Mouse (Mus musculus): ENCODE measurements around the gene Cldn34c3. TPM values are rescaled to one million over a fixed set of nuclear protein-coding genes. Genes with fewer than 3 reads are reported as not detected.
"Not testable (repeated sequence)": the region's sequence is repeated elsewhere in the genome, so short reads cannot be mapped to it uniquely, and the experiment has no call there.

Gene Cldn34c3
- polyA plus RNA-seq (2012; rRNA removed): not detected in 2 replicates

- H3K4me1 ChIP-seq (ENCODE audit: control insufficient read depth, insufficient read depth, low read length); H3K4me3 ChIP-seq (replicated peaks; ENCODE audit: extremely low read depth, low read depth, low read length); DNase-seq: not testable (repeated sequence)
Measured at GRCm38 (mm10) chrX:123793365-123793764, at the start of gene Cldn34c3. Gene Cldn34c3, plus strand, starts transcription at chrX:123793665.

Other genes starting within 250 kb of the Cldn34c3 start
- not detected in 2 replicates for gene Cldn34c2, start 212.0 kb upstream of the Cldn34c3 start, polyA plus RNA-seq (2012; rRNA removed)
- not detected in 2 replicates for gene Gm17467, start 88.9 kb upstream of the Cldn34c3 start, polyA plus RNA-seq (2012; rRNA removed)